Mouse (Mus musculus) heart, adult 2 months (tissue): Measurements from ENCODE around the gene Cd70.

ENCODE experiments used
- CTCF ChIP-seq: fragments of 200-600 bp; IDR thresholded peaks from 2 replicates; pipeline ENCODE4 v1.8.1; 2022; ENCODE audit warnings: antibody characterized with exemption, mild to moderate bottlenecking, moderate library complexity
- POLR2A ChIP-seq: fragments of 200-500 bp; IDR thresholded peaks from 2 replicates; pipeline ENCODE4 v1.6.1; 2011; ENCODE audit warnings: mild to moderate bottlenecking, low read depth, low read length, control low read depth; ENCODE audit not compliant: insufficient read depth

DNA sequence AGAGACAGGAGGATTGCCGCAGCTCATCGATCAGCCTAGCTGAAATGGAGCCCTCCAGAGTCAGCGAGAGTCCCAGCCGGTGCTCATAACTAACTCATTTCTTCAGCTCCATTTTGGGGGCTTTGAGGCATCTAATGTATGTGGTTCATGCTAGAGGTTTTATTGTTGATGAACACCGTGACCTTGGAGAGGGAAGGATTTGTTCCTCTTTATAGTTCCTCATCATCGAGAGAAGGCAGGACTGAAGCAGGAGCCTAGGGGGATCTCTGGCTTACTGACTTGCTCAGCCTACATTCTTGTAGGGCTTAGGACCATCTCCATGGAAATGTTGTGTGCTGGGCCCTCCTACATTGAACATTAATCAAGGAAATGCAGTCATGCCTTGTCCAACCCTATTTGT lies 3.4 kb upstream of the Cd70 start:
- TF ChIP-seq CTCF (no peak), POLR2A (no peak)
